Mouse (Mus musculus): ENCODE data around the gene Grm8.

- TF ChIP-seq POLR2A (IDR thresholded peaks at IDR 0.05; ENCODE audit: borderline replicate concordance, extremely low read depth, insufficient read depth, insufficient read length, poor library complexity, severe bottlenecking), result no peak
- no peak for TF ChIP-seq CTCF (IDR thresholded peaks at IDR 0.05; ENCODE audit: borderline replicate concordance, extremely low read depth, insufficient read depth, insufficient read length)
Measured at GRCm38 (mm10) chr6:27240416-27240815, 894.6 kb downstream of the Grm8 start.
